Mouse (Mus musculus) heart, adult 18-20 months (tissue): Measurements from ENCODE around the gene Dnaic1. TPM values are rescaled to one million over a fixed set of nuclear protein-coding genes. Genes with fewer than 3 reads are reported as not detected.
A peak's percentile ranks its signal among the peaks of the same experiment; 100 is the strongest.
"Not testable (repeated sequence)": the region's sequence is repeated elsewhere in the genome, so short reads cannot be mapped to it uniquely, and the experiment has no call there.

Experiments used
- DNase-seq, 2 experiments: peaks; one replicate each; pipeline ENCODE4 v3.0.0; 2021 to 2022; ENCODE audit warnings: mixed read lengths in 1 of 2
- total RNA-seq, 2 experiments: library from RNA; stranded (reverse); gene quantifications; 2 replicates each; pipeline ENCODE4 v1.2.3; 2021

Dnaic1 gene
- total RNA-seq, 2 experiments from 2014 or later, result 2.7 to 3.8 TPM

DNA sequence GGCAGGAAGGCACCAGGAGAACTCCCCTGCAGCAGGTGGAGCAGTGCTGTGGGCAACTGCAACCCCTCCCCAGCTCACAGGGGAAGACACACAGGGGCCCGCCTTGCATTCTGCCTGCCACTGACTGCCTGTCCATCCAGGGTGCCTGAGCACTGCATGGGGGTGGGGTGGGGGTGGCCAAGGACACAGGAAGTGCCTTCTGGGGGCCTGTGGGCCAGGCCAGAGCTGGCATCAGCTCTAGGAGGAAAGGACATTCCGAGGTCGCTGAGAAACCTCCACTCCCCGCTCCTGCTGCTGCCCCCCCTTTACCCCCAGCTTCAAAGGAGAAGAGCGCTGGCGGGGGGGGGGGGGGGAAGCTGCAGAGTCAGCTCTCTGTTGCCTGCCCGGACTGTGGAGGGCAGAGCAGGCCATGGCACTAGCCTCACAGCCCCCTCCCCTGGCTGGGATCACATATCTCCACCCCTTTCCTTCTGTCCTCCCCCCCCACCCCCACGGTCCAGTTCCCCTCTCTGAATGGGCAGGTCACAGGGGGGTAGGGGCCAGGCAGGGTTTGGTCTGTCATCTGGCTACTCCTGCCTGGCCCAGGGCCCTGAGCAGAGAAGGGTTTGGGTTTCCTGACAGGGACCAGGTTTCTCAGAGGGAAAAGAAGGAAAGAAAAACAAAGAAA is 95.6 kb downstream of the Dnaic1 start:
- DNase-seq, result no peak

DNA sequence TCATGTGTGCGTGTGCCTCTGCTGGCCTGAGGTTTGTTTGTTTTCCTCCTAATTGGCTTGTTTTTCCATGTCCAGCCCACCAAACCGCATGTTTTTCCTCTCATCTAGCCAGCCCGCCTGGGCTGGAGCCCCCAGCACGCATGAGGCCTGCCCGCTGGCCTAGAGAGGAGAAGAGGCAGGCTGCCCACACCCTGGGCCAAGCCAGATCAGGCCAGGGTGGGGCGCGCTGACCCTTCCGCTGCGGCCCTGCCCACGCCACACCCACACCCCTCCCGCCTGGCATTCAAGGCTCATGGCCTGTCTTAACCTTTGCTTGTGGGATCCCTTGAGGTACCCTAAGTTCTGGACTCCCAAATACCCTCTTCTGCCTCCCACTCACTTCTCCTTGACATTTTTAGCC is 97.1 kb downstream of the Dnaic1 start:
- peak in 1 of 2 experiments; percentile 17 for DNase-seq

DNA sequence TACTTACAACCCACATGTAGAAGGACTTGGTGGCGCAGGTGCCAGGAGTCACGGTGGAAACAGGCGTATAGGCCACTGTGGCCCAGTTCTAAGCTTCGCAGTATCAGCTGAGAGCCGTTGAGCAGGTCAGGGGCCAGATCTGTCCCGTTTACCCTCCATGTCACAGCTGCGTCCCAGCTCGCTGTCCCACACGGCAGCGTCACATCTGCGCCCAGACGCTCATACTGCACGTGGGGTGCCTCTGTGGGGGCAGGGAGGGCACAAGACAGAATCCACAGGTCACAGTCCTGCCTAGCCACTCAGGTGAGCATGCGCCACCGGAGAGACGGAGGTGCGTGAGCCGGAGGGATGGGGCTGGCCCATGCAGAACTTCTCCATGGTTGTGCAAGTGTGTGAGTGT is 101.3 kb downstream of the Dnaic1 start:
- no peak for DNase-seq

DNA sequence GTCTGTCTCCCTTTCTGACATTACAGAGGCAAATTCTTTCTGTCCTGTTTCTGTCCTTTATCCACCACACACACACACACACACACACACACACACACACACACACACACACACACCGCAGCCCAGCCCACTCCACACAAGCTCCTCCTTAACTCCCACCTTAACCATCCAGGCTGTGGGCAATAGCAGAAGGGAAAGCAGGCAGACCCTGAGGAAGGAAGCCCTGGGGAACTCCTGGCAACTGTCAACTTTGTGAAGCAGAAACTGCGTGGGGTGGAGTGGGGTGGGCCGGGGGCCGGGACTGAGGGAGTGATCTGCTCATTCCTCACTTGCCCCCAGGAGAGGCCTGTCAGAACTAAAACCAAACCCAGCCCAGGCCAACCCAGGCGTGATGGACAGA is 101.9 kb downstream of the Dnaic1 start:
- DNase-seq, result no peak

DNA sequence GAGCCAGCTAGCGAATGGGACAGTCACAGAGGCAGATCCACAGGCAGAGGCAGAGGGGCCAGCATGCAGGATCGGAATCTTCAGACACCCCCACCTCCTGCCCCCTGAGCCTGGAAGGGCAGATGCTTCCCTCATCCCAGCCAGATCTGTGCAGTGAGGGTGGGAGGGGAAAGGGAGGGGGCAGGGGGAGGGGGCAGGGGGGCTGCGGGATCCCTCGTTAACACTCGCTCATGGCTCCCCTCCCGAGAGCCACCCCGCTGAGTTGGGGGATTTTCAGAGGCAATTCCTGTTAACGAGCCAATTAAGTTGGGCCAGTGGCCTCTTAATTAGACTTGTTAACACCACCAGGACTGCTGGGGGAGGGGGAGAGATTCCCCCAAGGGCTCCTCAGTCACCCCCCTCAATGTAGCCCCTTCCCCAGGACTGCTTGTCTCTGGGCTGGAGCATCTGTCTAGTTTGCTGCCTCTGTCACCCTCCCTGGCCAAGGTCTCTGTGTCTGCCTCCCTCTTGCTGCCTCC is 102.4 kb downstream of the Dnaic1 start:
- no peak for DNase-seq

- DNase-seq, result no peak
These were observed 103.0 kb downstream of the Dnaic1 start for GRCm38 (mm10) chr4:41672522-41672963.

DNA sequence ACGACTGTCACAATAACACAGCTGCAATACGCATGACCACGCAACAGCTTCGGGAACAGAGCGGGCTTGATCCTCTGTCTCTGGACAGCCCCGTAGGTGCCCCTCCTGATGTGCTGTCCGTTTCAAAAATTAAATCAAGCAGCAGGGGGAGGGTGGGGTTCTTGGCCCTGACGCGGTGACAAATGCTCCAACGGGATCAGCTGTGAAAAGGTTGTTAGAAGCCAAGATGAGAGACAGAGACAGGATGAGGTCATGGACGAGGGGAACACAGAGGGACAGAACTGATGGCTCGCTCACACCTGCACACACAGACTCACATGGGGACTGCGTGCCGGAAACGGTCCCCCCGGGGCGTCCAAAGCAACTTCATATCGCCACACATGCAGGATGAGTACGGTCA is 103.6 kb downstream of the Dnaic1 start:
- DNase-seq, result no peak

DNA sequence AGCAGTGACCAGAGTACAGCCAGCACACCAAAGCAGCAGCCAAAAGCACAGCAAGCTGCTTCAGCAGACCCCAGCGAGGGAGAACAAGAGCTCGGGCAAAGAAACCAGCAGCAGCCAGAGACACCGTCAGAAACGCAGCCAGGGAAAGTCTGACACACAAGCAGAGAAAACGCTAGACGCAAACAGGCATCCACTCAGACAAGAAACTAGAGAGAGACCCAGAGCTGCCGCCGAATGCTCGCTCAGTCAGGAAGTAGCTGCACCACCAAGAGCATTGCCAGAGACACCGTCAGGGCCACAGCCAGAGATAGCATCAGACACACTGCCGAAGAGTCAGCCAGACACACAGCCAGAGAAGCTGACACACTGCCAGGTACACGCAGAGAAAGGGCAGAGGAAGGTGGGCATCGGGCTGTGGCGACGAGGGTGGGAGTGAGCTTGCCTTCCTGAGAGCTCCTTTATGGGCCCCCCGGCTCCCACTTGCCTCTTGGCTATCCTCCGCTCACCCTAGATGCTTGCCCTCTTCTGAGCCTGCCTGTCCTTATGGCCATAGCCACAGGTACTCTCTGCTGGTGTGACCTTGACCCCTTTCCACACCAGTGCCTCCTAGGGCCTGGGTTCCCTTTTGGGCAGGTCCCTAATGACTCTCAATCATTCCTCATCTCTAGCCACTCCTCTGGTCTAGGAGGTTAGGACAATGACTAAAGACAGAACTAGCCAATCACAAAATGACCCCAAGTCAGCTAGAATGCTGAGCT is 106.9 kb downstream of the Dnaic1 start:
- DNase-seq, result no peak

DNA sequence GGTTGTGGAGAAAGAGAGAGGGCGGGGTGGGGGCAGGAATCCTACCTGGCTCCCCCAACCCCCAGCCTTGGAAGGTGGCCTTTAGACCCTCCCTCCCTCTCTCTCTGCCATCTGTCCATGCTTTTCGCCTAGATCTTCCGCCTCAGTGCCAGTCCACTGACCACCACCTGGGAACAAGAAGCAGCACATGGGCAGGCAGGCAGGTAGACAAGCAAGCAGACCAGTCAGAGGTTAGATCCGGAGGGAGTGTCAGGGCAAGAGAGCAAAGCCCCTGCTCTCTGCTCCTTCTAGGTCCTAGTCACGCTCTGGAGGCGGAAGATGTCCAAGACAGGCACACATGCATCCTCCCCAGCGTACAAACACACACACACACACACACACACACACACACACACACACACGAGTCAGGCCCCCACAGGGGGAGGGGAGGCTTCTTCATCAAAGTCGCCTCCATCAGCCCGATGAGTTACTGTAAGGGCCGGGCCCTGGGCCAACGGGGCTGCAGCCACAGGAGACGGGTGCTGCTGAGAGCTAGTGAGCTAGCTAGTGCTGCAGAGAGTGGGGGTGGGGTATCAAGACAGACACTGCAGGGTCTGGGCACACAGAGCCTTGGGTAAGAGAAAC is 107.5 kb downstream of the Dnaic1 start:
- no peak for DNase-seq

DNA sequence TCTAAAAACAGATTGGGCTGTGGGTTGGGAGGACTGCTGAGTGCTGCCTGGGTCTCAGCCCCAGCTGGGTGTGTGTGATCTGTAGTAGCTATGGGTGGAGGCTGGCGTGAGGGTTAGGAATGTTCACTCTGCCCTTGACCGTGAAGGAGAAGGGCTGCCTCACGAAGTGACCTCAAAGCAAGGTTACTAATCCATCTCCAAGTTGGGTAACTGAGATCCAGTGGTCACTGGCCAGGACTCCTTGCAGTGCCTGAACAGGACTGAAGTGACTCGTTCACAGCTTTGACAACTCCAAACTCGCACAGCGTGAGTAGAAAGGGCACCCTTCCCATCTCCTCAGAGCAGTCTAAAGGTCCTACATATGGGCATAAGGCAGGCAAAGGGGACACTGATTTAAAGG is 109.3 kb downstream of the Dnaic1 start:
- DNase-seq, result no peak

- DNase-seq, result no peak
These were observed 109.7 kb downstream of the Dnaic1 start for GRCm38 (mm10) chr4:41679291-41679690.

DNA sequence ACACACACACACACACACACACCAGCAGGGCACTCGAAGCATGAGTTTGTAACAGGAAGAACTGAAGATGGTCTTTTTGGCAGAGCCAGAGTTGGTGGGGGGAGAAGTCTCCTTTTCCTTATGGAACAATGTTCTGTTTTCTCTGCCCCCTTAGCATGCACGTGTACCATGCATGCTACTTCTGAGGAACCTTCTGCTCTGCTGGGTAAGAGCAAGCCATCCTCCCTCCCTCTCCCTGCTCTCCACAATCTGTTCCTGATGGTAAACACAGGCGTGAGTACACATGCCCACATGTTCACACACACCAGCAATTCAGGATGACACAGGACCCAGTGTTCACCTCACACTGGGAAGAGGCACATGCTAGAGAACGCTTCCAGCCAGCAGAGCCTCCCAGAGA is 111.6 kb downstream of the Dnaic1 start:
- DNase-seq, result no peak

DNA sequence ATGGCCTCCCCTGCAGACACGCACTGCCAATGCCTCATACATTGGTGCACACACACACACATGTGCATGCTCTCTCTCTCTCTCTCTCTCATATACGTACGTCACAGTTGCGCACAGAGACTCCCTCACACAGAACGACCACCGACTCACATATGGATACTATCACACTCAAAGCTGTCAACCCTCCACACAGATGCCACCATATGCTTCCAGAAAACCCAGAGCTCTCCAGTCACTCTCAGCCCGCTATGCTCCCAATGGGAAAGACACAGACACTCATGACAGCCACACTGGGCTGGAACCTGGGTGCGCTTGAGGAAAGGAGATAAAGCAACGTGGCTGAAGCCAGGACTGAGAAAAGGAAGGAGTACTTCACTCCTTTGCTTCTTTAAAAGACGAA is 112.4 kb downstream of the Dnaic1 start:
- no peak for DNase-seq

- no peak for DNase-seq
These were observed 113.2 kb downstream of the Dnaic1 start for GRCm38 (mm10) chr4:41682789-41683188.

GRCm38 (mm10) chr4:41683303-41683702 is 113.7 kb downstream of the Dnaic1 start:
- DNase-seq, result not testable (repeated sequence)

GRCm38 (mm10) chr4:41684131-41684930 is 114.8 kb downstream of the Dnaic1 start:
- not testable (repeated sequence) for DNase-seq

GRCm38 (mm10) chr4:41684931-41685453 is 115.4 kb downstream of the Dnaic1 start:
- DNase-seq, result not testable (repeated sequence)

DNA sequence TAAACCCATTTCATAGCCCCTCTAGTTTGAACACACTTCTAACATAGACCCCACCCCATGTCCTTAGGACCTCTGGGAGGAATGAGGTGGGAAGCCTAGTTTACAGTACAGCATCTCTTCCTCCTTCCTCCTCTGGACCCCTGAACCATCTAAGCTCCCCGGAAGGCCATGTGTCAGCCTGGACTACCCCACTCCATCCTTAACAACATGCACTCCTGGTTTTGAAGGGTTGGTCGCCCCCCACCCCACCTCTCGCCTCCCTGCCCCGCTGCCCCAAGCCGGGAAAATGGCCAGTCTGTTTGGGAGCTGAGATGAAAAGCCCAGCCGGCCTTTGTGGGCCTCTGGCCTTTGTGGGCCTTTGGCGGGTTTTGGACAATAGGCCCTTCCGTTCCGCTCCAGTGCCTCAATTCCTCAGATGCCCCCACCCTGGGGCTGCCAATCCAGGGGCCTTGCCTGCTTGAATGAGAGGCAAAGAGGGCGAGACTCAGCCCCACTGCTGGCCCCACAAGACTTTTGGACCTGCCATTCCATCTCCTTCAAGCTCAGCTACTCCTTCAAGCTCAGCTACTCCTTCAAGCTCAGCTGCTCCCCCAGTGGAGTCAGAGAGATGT is 116.4 kb downstream of the Dnaic1 start:
- not testable (repeated sequence) for DNase-seq
